Mouse (Mus musculus) bone marrow, adult 2 months (tissue): ENCODE data around the gene Cpe.

ENCODE experiments used
- CTCF ChIP-seq: fragments of 200-500 bp; IDR thresholded peaks from 2 replicates; pipeline ENCODE4 v1.5.1; 2011; ENCODE audit warnings: low read length, control low read depth; ENCODE audit not compliant: control insufficient read depth, insufficient read depth
- POLR2A ChIP-seq: fragments of 200-500 bp; IDR thresholded peaks from 2 replicates; pipeline ENCODE4 v1.6.1; 2011; ENCODE audit warnings: low read depth, mild to moderate bottlenecking, control low read depth, low read length, borderline replicate concordance; ENCODE audit not compliant: control insufficient read depth

GRCm38 (mm10) chr8:64631761-64632160, 61.1 kb downstream of the Cpe start:
- no peak for TF ChIP-seq CTCF
- no peak for TF ChIP-seq POLR2A
